Mouse (Mus musculus): Measurements from ENCODE around the gene Magi1.

Gene Magi1

GRCm38 (mm10) chr6:94283318-94284061, at the start of gene Magi1:
Gene Magi1, minus strand, starts transcription at chr6:94283917.
- DNase-seq (ENCODE audit: low spot score), result peak; percentile 96

DNA sequence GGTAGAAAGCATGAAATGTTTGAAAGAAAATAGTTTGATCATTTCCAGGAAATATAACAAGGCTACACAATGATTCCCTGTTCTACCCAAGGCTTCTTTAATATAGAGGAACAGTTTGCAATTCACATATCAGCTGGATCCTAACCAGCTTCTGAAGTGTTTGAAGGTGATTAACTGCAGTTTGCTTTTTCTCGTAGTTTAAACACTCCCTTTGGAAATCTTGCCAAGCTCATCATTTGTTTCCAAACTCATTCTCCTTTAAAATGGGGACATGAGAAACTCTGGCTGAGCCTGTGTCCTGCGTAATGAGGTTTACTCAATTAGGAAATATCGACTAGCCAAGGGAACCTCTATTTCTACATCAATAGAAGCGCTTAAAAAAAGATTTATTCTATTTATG, 43.4 kb upstream of the Magi1 start:
- no peak for DNase-seq (ENCODE audit: low spot score)

- DNase-seq (ENCODE audit: low spot score), result peak; percentile 22
Observed at GRCm38 (mm10) chr6:94316886-94317285, 33.2 kb upstream of the Magi1 start.

- DNase-seq (ENCODE audit: low spot score), result no peak
Observed at GRCm38 (mm10) chr6:94312285-94312684, 28.6 kb upstream of the Magi1 start.

DNA sequence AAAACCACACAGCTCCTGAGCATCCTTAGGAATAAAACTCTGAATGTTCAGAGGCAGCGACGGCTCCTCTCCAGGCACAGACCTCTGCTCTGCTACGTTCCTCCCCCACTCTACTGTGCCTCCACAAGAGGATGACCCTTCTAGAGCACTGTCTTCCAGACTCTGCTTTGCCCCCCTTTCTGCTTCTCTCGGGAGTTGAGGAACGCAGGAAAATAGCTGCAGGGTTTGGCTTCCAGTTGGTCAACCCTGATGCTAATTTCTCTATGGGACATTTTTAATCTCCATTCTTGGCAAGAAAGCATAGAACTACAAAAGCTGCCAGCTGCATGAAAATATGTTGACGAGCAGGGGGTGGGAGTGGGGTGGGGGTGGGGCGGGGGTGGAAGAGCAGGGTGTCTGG, 24.8 kb upstream of the Magi1 start:
- DNase-seq (ENCODE audit: low spot score), result peak; percentile 30

DNA sequence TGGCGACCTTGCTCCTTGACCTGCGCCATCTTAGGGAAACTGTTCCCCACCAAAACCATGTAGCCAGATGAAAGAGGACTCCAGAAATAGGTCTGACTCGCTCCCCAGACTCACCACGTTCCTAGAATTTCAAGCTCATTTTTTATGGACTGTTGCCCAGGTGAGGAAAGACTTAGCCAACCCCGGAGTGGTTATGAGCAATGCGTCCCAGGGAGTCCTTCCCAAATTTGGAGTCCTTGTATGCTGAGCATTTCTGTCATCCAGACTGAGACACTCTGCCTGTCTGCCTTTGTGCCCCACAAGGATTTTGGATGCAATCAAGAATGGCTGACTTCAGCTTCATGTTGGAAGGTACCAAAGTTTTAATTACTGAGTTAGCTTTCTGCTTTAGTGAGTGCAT, 19.8 kb upstream of the Magi1 start:
- DNase-seq (ENCODE audit: low spot score), result peak; percentile 53

DNA sequence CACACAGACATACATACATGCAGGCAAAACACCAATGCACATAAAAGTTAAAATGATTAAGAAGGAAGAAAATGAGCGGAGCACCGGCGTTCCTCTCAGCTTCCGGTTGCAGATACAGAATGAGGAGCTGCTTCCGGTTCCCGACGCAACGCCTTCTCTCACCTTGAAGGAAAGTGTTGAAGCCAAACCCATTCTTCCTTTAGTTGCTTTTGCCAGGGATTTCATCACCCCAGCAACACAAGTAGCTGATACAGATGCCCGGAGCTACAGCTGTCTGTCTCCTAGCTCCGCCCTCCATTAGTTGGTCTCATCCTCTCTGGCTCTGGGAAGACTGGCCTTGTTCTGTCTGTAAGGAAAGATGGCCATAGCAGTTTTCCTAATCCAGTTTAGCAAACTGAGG, 18.1 kb upstream of the Magi1 start:
- no peak for DNase-seq (ENCODE audit: low spot score)

GRCm38 (mm10) chr6:94300562-94300961, 16.8 kb upstream of the Magi1 start:
- no peak for DNase-seq (ENCODE audit: low spot score)

DNA sequence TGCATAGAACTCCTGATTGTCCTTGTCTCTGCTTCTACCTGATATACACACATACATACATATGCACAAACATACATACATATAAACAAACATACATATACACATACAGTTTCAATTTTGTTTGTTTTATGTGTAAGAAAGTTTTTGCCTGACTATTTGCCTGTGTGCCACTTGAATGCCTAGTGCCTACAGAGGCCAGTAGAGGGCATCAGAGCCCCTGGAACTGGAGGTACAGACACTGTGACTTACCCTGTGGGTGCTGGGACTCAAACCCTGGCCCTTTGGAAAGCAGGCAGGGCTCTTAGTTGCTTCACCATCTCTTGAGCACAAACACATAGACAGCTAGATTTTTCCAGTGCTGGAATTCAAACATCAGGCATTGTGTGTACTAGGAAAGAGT, 3.7 kb upstream of the Magi1 start:
- DNase-seq (ENCODE audit: low spot score), result no peak

GRCm38 (mm10) chr6:94286555-94286954, 2.8 kb upstream of the Magi1 start:
- no peak for DNase-seq (ENCODE audit: low spot score)

- peak; percentile 28 for DNase-seq (ENCODE audit: low spot score)
Observed at GRCm38 (mm10) chr6:94284089-94284825, 540 bp upstream of the Magi1 start.

DNA sequence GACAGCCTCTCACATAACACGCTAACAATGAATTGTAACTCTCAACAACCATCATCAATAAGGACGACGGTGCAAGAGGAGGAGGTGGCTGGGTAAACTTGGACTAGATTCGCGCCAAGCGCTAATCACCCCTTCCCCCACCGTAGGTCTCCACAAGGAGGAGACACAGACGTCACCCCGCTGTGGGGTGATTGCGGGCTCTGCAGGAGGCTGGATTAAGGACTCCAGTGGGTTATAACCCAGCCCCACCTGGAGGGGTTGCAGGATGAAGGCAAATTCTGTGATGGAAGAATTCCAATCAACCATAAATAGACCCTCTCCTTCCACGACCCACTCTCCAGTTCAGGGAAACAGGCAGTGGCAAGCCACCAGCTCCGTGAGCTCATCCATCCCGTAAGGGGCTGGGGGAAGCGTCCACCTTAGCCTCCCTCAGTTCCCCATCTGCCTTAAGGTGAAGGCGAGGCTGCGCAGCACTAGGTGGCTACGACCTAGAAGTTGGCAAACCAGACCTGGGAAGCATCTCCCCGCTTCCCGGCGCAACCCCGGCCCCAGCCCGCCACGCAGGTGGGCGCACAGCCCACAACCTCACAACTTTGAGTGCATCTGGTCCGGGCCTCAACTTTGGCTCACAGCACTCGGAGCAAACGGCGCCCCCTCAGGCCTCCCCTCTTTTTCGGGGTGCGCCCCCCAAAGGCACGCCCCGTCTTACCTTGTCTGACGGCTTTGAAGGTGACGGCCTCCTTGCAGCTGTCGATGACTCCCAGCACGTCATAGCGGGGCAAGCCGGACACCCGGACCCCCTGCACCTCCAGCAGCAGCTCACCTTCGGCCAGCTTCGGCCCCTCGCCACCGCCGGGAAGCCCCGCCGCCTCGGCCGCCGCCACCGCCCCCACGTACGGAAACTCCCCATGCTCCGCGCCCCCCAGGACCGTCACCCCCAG, 1.1 kb downstream of the Magi1 start:
- peak; percentile 41 for DNase-seq (ENCODE audit: low spot score)

DNA sequence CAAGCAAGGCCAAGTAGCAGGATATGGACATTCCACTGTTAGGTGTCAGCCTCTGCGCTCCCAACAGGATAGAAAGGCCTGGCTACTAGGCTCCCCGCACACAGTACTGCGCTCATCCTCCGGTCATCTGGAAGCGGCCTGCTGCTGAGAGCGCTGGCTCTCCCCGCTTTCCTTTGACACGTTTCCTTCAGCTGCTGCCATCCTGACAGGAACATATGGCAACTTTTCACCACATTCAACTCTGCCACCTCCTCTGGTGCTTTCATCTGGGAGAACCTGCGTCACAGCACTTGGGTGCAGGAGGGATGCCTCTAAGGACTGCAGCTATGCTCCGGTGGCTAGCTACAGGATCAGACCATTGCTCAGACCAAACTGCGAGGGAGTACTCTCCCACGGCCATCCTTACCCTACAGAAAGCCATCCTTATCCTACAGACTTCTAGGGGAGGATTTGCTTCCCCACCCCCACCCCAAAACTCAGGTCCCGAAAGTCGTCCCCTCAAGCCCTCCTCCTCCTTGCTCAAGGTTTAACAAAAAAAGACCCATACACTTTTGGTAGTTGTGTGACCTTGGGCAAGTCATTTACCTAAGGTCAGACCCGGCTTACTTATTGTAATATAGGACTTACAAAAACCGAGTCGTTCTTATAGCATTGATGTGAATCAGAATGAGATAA, 2.0 kb downstream of the Magi1 start:
- DNase-seq (ENCODE audit: low spot score), result no peak

DNA sequence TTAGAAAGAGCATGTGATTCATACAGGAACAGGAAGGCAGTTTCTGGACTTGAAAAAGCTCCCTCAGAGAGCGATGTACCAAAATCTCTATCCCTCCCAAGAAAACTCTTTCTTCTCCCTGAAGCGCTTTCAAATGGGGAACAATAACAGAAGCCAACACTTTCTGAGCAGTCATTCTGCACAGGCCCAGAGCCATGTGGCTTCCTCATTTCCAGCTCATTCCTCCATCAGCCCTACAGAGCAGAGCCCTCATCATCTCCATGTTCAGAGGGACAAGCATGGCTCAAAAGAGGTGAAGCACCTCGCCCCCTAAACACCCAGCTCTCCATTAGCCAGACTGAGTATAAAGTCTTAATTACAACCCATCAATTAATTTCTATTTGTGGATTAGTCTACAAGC, 9.8 kb downstream of the Magi1 start:
- no peak for DNase-seq (ENCODE audit: low spot score)

GRCm38 (mm10) chr6:94270001-94270400, 13.7 kb downstream of the Magi1 start:
- DNase-seq (ENCODE audit: low spot score), result peak; percentile 56

DNA sequence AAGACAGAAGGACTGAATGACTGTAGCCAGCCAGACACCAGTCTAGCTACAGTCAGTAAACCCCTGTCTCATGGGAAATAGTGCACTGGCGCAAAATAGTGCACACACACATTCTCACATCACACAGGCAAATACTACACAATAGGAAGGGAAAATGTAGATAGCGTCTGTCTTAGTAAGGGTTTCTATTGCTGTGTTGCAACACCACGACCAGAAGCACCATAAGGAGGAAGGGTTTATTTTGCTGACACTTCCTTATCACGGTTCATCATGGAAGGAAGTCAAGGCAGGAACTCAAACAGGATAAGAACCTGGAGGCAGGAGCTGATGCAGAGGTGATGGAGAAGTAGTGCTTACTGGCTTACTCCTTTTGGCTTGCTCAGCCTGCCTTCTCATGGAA, 14.5 kb downstream of the Magi1 start:
- DNase-seq (ENCODE audit: low spot score), result no peak

DNA sequence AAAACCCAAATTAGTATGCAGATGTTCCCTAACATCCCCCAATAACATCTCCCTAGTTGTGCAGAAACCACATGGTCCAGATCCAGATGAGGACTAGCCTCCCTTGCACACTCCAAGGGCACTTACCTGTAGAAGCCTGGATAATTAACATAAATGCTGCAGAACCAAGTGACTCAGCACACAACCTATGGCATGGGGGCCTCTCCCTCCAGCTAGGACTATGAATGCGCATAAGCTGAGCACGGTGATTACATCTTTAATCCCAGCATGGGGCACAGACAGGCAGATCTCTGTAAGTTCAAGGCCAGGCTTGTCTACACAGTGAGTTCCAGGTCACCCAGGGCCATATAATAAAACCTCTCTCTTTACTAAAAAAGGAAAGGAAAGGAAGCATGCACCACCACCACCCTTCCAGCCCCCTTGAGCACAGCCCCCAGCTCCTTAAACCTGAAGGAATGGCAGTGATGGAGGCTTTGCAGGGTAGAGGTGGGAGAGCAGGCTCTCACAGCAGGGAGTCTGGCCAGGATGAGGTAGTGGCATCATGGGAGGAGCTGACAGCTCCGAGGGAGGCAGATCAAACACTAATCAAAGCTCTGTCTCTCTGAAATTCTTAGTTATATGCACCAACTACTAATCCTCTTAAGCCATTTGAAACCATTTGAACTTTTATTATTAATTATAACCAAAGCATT, 18.3 kb downstream of the Magi1 start:
- DNase-seq (ENCODE audit: low spot score), result no peak

DNA sequence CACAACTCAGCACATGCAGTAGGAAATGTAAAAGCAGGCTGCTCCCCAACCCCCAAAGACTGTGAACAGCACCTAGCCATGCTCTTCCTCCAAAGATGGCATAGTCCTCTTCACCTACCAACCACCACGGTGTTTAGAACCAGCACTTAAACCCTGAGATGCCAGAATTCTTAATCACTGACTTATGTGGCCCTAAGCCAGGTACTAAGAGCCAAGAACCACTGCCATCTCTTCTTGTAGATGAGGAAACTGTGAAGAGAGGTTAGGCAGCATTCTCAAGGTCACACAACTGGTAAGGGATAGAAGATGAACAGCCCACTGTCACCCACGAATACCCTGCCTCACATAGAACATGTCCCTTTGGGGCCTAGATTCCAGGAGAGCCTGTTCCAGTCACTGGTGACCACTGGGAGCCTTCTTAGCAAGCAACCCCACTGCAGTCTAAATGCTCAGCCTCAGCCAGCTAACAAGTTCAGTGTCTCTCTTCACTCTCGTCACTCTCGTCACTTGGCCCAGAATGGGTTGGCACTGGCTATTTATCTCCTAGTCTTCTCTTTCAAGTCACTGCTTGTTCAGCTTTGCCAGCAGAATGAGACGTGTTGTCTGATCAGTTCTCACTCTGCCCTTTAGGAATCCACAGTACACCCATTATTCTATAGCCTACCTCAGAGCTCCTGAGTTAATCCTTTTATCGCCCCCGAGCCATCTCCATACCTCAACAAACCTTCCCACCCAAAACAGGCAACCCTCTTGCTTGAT, 19.4 kb downstream of the Magi1 start:
- no peak for DNase-seq (ENCODE audit: low spot score)

GRCm38 (mm10) chr6:94260831-94261230, 22.9 kb downstream of the Magi1 start:
- DNase-seq (ENCODE audit: low spot score), result no peak

DNA sequence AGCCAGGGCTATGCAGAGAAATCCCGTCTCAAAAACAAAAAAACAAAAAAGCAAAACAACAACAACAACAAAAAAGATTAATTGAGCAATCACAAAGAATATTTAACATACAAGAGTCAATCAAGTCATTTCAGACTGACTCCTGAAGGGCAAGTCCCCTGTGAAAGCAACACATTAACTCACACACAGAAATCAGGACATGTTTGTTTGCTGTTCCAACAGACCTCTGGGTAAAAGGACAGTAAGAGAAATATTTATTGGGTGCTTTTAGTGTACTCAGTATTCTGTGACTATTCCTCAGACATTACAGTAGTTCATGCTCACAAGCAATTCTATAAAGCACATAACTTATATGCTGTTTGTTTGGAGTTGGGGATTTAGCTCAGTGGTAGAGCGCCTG, 23.7 kb downstream of the Magi1 start:
- peak; percentile 48 for DNase-seq (ENCODE audit: low spot score)

GRCm38 (mm10) chr6:94257831-94258173, 25.9 kb downstream of the Magi1 start:
- no peak for DNase-seq (ENCODE audit: low spot score)

All from adipocyte (in vitro differentiated cells).